ENCODE assay signal across 8 mouse cellular contexts in the genomic region with DNA sequence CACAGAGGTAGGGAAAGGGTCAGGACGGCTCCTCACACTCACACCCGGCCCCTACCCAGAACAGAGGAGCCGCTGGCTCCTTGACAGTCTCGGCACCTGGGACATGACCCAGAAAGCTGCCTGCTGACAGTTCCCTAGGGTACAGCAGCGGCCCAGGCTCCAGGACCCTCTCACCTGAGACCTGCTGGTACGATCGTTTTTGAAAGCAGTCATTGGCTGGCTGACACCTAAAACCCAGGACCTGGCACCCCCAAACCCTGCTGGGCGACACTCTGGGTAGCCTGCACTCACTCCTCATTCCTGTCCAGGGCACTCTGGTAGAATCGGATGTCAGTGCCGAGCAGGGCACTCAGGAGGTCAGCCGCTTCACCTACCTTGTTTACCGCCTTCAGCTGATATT. TPM values are rescaled to one million over a fixed set of nuclear protein-coding genes. Genes with fewer than 3 reads are reported as not detected.
DNase-seq lines count a peak whose midpoint lies in the region; ATAC-seq and TF ChIP-seq lines count a peak whose summit lies in the region.

No protein-coding gene starts in this region.

- TF ChIP-seq EP300 in liver, embryonic 14.5 days (IDR thresholded peaks at IDR 0.05; ENCODE audit: low read depth) = no peak

- no peak overlapping the region for H3K27ac ChIP-seq in testis, adult 2 months (ENCODE audit: control insufficient read depth, insufficient read depth, low read depth, low read length)
- H3K27ac ChIP-seq in liver, embryonic 14.5 days = no peak overlapping the region

- H3K9me3 ChIP-seq in erythroblast, embryonic 14.5 days (ENCODE audit: control insufficient read depth, low read length) = no peaks in the 10 kb centered on the region
- no peaks in the 10 kb centered on the region for H3K9me3 ChIP-seq in liver, embryonic 14.5 days (ENCODE audit: control insufficient read depth, low read length)

- no peaks in the 10 kb centered on the region; the same call in 1 of the 2 replicates for H3K36me3 ChIP-seq in erythroblast, embryonic 14.5 days (ENCODE audit: control insufficient read depth)
- no peaks in the 10 kb centered on the region; the same call in 1 of the 2 replicates for H3K36me3 ChIP-seq in testis, adult 2 months (ENCODE audit: control insufficient read depth, insufficient read depth, low read length)
- H3K36me3 ChIP-seq in liver, embryonic 14.5 days (replicated peaks; ENCODE audit: control insufficient read depth, insufficient read depth, low read depth) = no peaks in the 10 kb centered on the region

- peaks cover 50% of the 10 kb centered on the region for H3K27me3 ChIP-seq in erythroblast, embryonic 14.5 days (ENCODE audit: control insufficient read depth)
- no peaks in the 10 kb centered on the region for H3K27me3 ChIP-seq in testis, adult 2 months (ENCODE audit: control insufficient read depth, insufficient read depth, low read length)
- H3K27me3 ChIP-seq in liver, embryonic 14.5 days (ENCODE audit: control insufficient read depth, insufficient read depth, low read length) = peaks cover 17% of the 10 kb centered on the region

- peak overlapping the region; percentile 50 for H3K4me2 ChIP-seq in liver, embryonic 14.5 days (ENCODE audit: low read depth)

- TF ChIP-seq CTCF in testis, adult 2 months (IDR thresholded peaks at IDR 0.05; ENCODE audit: control insufficient read depth, insufficient read depth, insufficient replicate concordance, low read depth, low read length) = no peak
- TF ChIP-seq CTCF in liver, embryonic 14.5 days (IDR thresholded peaks at IDR 0.05; ENCODE audit: low read depth) = no peak

- TF ChIP-seq POLR2A in testis, adult 2 months (IDR thresholded peaks at IDR 0.05; ENCODE audit: control insufficient read depth, low read depth, low read length) = no peak

- DNase-seq in testis, postnatal 10 days (ENCODE audit: low spot score) = no peak
- no peak for DNase-seq in liver, embryonic 14.5 days (ENCODE audit: low read depth in 3 of 3, low spot score in 3 of 3)
- DNase-seq in frontal cortex, postnatal 14 days (ENCODE audit: low spot score in 2 of 2) = no peak
- no peak for DNase-seq in thymus, postnatal 0 days (ENCODE audit: low spot score)

- H3K4me3 ChIP-seq in erythroblast, embryonic 14.5 days (replicated peaks) = peak overlapping the region; percentile 34
- peak overlapping the region; percentile 43 for H3K4me3 ChIP-seq in testis, adult 2 months (ENCODE audit: control insufficient read depth, low read depth, low read length)
- peak overlapping the region; percentile 2 to 31; a peak in 3 of 4 replicates for H3K4me3 ChIP-seq in liver, embryonic 14.5 days (ENCODE audit: insufficient read depth in 1 of 2, low read depth in 2 of 2, low read length in 2 of 2)

- H3K9ac ChIP-seq in liver, embryonic 14.5 days (replicated peaks) = no peak overlapping the region

- no peaks in the 10 kb centered on the region for H3K4me1 ChIP-seq in erythroblast, embryonic 14.5 days (ENCODE audit: control insufficient read depth)
- H3K4me1 ChIP-seq in testis, adult 2 months (ENCODE audit: control insufficient read depth, insufficient read depth, low read length) = peaks cover 29% of the 10 kb centered on the region
- peaks cover 0 to 12% of the 10 kb centered on the region in 2 experiments; a peak in 1 of 4 replicates for H3K4me1 ChIP-seq in liver, embryonic 14.5 days (replicated peaks; ENCODE audit: control insufficient read depth in 2 of 2, insufficient read depth in 2 of 2, low read length in 1 of 2)

- no peak for ATAC-seq in erythroblast, adult 5-6 weeks (replicated peaks; ENCODE audit: low FRiP score, poor library complexity, severe bottlenecking)
- ATAC-seq in liver, embryonic 14.5 days (ENCODE audit: insufficient read depth) = no peak
- no peak for ATAC-seq in frontal cortex, adult (ENCODE audit: low TSS enrichment)

- 41% methylated on average over 12 of the region's 12 CpGs for WGBS in liver, embryonic 14.5 days (ENCODE audit: insufficient replicate concordance)

RNA-seq across cellular contexts. Expression of a gene that starts 56.2 kb away (rescaled TPM):
- polyA plus RNA-seq in erythroblast, embryonic 14.5 days (2012) = 2.6 and 3.9 TPM in 2 replicates
- 1.7 and 1.9 TPM in 2 replicates for total RNA-seq in erythroblast, adult 5-6 weeks (2015; ENCODE audit: low replicate concordance)
- total RNA-seq in erythroblast, adult 5-6 weeks (2017; ENCODE audit: low replicate concordance) = 9.1 and 12.3 TPM in 2 replicates
- polyA plus RNA-seq in testis, adult 2 months (2012; rRNA removed) = 180 and 199 TPM in 2 replicates
- 7.4 and 8.4 TPM in 2 replicates for polyA plus RNA-seq in liver, embryonic 14.5 days (2012; rRNA removed)
- polyA plus RNA-seq in liver, embryonic 14.5 days (2014; fragmentation: Nextera tagmentation; extraction: Ambion mirVana) = 8.0 and 10.1 TPM in 2 replicates
- polyA plus RNA-seq in thymus, postnatal 0 days (2015; fragmentation: Nextera tagmentation; extraction: Ambion mirVana) = 20.1 and 20.3 TPM in 2 replicates
